Mouse (Mus musculus): ENCODE results near the gene Sstr1. TPM values are rescaled to one million over a fixed set of nuclear protein-coding genes. Genes with fewer than 3 reads are reported as not detected.

The Sstr1 gene
- not detected in 2 replicates for polyA plus RNA-seq (2012; ENCODE audit: insufficient read depth, low replicate concordance)

DNA sequence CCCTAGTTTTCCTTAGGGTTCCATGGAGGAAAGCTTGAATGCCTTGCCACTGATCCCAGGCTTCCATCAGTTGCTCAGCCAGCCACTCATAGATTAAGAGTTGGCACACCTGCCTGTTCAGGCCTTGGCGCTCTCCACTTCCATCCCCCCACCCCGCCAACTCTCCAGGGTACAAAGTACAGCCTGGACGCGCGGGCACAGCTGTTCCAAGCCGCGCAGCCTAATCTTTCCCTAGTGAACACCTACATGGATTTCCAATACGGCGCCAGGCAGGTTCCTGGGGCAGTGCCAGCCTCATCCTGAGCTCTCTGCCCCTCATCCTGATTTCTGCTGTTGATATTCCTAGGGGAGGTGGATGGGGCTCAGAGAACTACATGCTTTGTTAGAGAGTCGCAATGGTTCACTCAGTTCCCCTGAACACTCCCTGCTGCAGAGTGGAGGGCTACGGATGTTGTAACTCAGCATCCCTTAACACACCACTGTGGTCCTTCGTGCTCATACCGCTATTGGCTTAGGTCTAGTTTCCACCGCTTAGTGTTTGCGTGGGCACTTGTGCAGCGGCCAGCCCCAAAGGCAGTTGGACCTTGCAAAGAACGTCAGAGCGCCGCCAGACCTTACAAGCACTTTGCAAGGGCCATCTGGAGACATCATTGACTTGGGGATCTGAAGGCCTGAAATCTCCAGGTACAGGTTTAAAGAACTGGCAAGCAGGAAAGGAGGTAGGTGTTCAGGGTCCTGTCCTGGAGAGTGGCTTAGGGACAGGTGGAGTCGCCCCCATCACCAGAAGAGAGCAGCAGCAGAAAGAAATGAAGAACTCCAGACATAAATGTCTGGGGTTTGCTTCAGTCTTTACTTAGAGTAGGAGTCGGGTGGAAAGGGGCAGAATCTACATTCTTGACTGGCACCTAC lies at the start of gene Sstr1:
Gene Sstr1 (plus strand): TSS at position 610 of the 909 bp plus-strand sequence.
- Histone ChIP-seq H3K4me3 (replicated peaks) (peak within 1 kb of the TSS; percentile 91), H3K27me3 (replicated peaks) (peaks cover 48% of the 10 kb centered on the region), H3K36me3 (replicated peaks; ENCODE audit: low read length) (no peaks in the 10 kb centered on the region), H3K4me1 (peaks cover 33% of the 10 kb centered on the region), H3K9me3 (peaks cover 17% of the 10 kb centered on the region)
- TF ChIP-seq GATA1 (IDR thresholded peaks at IDR 0.05; ENCODE audit: borderline replicate concordance, low read length) (no peak), FLI1 (IDR thresholded peaks at IDR 0.05; ENCODE audit: low read length) (no peak)

DNA sequence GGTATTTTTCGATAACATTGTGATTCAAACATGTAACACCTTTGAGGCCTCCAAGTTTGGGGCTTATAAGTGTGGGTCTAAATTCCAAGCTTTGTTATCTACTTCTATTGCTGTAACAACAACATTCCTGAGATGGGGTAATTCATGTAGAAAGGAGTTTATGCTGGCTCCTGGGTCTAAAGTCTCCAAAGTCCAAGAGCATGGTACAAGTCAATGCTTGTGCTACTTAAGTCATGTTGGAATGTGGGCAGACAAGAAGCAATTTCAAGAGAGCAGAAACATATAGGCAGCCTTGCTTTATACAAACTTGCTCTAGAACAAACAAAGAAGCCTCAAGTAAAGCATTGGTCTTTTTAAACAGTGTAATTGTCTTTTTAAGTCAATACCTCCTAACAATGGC lies 12.8 kb upstream of the Sstr1 start:
- no peaks in the 10 kb centered on the region for H3K36me3 ChIP-seq (replicated peaks; ENCODE audit: low read length)
- TF ChIP-seq GATA1 (IDR thresholded peaks at IDR 0.05; ENCODE audit: borderline replicate concordance, low read length), result no peak
- TF ChIP-seq FLI1 (IDR thresholded peaks at IDR 0.05; ENCODE audit: low read length), result no peak
- no peaks in the 10 kb centered on the region for H3K4me1 ChIP-seq
- no peak overlapping the region for H3K4me3 ChIP-seq (replicated peaks)
- H3K27me3 ChIP-seq (replicated peaks), result no peaks in the 10 kb centered on the region
- H3K9me3 ChIP-seq, result no peaks in the 10 kb centered on the region

DNA sequence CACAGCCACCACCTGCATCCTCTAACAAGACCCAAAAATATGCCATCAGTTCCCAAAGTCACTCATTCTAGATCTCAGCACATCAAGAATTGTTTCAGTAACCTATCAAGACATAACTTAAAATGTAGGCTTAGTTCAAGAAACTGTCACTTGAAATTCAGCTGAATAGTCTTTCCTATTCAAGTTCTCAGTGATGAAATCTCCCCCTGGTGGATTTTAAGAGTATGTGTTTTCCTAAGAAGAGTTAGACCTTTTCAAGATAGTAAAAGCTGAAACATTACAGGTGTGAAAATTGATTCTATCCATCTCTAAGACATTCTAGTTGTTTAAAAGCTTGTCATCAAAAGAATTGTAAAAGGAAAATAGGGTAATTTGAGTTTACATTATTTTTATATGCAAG lies 10.4 kb upstream of the Sstr1 start:
- Histone ChIP-seq H3K27me3 (replicated peaks) (no peaks in the 10 kb centered on the region), H3K4me1 (no peaks in the 10 kb centered on the region), H3K9me3 (no peaks in the 10 kb centered on the region), H3K4me3 (replicated peaks) (no peak overlapping the region), H3K36me3 (replicated peaks; ENCODE audit: low read length) (no peaks in the 10 kb centered on the region)
- TF ChIP-seq GATA1 (IDR thresholded peaks at IDR 0.05; ENCODE audit: borderline replicate concordance, low read length) (no peak), FLI1 (IDR thresholded peaks at IDR 0.05; ENCODE audit: low read length) (no peak)

DNA sequence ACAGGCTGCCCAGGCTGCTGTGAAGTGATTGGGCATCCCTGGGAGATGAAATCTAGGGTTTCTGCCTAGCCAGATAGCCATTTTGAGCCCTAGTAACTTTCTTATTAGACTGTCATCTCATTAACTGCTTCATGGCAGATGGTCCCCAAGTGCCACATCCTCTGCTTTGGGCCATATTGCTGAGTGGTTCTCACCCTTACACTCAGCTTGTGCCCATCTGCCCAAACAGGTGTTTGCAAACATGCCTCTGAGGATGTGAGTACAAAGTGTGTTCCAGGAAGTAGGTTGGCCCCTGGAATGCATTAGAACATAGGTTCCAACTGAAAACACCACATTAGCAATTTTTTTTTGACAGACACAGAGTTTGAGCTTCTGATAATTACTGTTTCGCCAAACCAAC lies 3.6 kb upstream of the Sstr1 start:
- TF ChIP-seq GATA1 (IDR thresholded peaks at IDR 0.05; ENCODE audit: borderline replicate concordance, low read length), result no peak
- TF ChIP-seq FLI1 (IDR thresholded peaks at IDR 0.05; ENCODE audit: low read length), result no peak
- peaks cover 9% of the 10 kb centered on the region for H3K4me1 ChIP-seq
- H3K4me3 ChIP-seq (replicated peaks), result no peak overlapping the region
- H3K27me3 ChIP-seq (replicated peaks), result peaks cover 29% of the 10 kb centered on the region
- H3K9me3 ChIP-seq, result peaks cover 13% of the 10 kb centered on the region
- no peaks in the 10 kb centered on the region for H3K36me3 ChIP-seq (replicated peaks; ENCODE audit: low read length)

DNA sequence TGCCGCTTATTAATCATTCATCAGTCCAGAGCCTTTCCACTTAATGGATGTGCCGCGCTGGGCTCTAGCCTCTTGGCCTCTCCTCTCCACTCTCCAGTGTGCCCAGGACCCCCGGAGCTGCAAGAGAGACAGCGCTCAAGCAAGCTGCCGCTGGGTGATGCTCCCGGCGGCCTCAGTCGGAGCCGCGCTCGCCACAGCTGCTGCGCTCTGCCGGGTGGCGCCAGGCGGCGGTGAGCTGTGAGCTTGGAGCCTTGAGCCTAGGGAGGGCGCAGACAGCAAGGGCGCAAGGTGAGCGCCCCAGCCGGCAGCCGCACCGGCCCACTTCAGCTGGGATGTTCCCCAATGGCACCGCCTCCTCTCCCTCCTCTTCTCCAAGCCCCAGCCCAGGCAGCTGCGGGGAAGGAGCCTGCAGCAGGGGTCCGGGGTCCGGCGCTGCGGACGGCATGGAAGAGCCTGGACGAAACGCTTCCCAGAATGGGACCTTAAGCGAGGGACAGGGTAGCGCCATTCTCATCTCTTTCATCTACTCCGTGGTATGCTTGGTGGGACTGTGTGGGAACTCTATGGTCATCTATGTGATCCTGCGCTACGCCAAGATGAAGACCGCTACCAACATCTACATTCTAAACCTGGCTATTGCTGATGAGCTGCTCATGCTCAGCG lies 820 bp downstream of the Sstr1 start:
- TF ChIP-seq GATA1 (IDR thresholded peaks at IDR 0.05; ENCODE audit: borderline replicate concordance, low read length) (no peak), FLI1 (IDR thresholded peaks at IDR 0.05; ENCODE audit: low read length) (no peak)
- Histone ChIP-seq H3K4me3 (replicated peaks) (peak overlapping the region; percentile 91), H3K4me1 (peaks cover 33% of the 10 kb centered on the region), H3K27me3 (replicated peaks) (peaks cover 52% of the 10 kb centered on the region), H3K9me3 (peaks cover 17% of the 10 kb centered on the region), H3K36me3 (replicated peaks; ENCODE audit: low read length) (no peaks in the 10 kb centered on the region)

DNA sequence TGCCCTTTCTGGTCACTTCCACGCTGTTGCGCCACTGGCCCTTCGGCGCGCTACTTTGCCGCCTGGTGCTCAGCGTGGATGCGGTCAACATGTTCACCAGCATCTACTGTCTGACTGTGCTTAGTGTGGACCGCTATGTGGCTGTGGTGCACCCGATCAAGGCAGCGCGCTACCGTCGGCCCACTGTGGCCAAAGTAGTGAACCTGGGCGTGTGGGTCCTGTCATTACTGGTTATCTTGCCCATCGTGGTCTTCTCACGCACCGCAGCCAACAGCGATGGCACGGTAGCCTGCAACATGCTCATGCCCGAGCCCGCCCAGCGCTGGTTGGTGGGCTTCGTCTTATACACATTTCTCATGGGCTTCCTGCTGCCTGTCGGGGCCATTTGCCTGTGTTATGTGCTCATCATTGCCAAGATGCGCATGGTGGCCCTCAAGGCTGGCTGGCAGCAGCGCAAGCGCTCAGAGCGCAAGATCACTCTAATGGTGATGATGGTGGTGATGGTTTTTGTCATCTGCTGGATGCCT lies 1.4 kb downstream of the Sstr1 start:
- TF ChIP-seq FLI1 (IDR thresholded peaks at IDR 0.05; ENCODE audit: low read length), result no peak
- TF ChIP-seq GATA1 (IDR thresholded peaks at IDR 0.05; ENCODE audit: borderline replicate concordance, low read length), result no peak
- H3K9me3 ChIP-seq, result peaks cover 17% of the 10 kb centered on the region
- peaks cover 33% of the 10 kb centered on the region for H3K4me1 ChIP-seq
- peak overlapping the region; percentile 91 for H3K4me3 ChIP-seq (replicated peaks)
- peaks cover 50% of the 10 kb centered on the region for H3K27me3 ChIP-seq (replicated peaks)
- no peaks in the 10 kb centered on the region for H3K36me3 ChIP-seq (replicated peaks; ENCODE audit: low read length)

DNA sequence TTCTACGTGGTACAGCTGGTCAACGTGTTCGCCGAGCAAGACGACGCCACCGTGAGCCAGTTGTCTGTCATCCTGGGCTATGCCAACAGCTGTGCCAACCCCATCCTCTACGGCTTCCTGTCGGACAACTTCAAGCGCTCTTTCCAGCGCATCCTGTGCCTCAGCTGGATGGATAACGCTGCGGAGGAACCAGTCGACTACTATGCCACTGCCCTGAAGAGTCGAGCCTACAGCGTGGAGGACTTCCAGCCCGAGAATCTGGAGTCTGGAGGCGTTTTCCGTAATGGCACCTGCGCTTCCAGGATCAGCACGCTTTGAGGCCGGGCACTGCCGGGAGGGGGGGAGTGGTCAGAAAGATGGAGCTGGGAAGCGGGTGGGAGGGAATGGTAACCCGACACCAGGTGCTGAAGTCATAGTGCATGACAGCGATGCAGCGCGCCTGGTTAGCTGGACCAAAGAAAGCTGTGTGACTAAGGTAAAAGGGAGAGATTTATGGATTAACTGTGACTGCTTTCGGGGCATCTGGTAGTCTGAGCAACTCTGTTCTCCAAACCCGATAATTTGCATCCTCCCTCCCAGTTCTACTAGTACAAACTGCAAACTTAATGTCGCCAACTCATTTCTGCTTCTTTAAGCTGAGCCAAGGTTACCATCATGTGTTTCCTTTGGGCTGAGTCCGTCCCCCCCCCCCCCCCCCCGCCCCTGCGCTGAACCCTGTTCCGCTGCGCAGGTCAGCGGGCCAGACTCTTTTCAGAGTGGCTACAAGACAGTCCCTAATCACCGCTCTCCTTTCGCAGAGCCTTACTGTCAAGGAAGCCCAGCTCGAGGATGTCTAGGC lies 2.1 kb downstream of the Sstr1 start:
- Histone ChIP-seq H3K4me3 (replicated peaks) (peak overlapping the region; percentile 91), H3K27me3 (replicated peaks) (peaks cover 49% of the 10 kb centered on the region), H3K9me3 (peaks cover 17% of the 10 kb centered on the region), H3K4me1 (peaks cover 33% of the 10 kb centered on the region), H3K36me3 (replicated peaks; ENCODE audit: low read length) (no peaks in the 10 kb centered on the region)
- TF ChIP-seq GATA1 (IDR thresholded peaks at IDR 0.05; ENCODE audit: borderline replicate concordance, low read length) (no peak), FLI1 (IDR thresholded peaks at IDR 0.05; ENCODE audit: low read length) (no peak)

DNA sequence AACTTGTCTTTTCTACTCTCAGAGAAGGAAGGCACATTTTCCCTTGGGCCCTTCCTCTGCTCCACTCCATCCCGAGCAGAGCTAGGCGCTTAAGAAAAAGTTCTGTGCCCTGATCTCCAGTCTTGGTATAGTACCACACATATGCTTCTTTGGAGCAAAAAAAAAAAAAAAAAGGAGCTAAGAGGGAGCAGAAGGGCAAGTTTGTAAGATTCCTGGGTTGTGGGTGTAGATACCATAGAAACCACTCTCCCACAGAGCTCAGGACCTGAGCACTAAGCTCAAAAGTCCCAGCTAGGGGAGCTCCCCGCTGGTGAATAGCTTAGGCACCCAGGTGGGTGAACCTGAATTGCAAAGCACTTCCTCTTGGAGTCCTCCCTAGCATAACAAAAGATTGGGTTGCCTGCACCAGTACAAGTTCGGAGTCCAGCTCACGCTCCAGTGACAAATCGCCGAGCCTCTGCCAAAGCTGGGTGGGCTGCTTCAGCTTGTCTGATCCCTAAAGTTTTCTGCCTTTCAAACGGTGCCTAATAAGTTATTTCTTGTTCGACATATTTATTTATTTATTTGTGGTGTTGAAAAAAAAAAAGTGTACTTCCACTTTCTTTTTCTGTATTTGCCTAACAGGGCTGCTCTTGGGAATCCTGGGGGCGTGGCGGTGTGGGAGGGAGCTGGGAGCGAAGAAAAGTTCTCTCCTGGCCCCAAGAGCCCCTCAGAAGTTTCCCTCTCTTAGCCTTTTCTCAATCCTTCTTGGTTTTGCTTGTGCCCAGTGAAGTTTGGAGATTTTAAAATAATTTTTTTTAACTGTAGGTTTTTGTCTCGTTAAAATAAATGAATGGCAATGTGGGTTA lies 2.9 kb downstream of the Sstr1 start:
- no peak for TF ChIP-seq FLI1 (IDR thresholded peaks at IDR 0.05; ENCODE audit: low read length)
- no peak for TF ChIP-seq GATA1 (IDR thresholded peaks at IDR 0.05; ENCODE audit: borderline replicate concordance, low read length)
- H3K4me3 ChIP-seq (replicated peaks), result peak overlapping the region; percentile 91
- peaks cover 33% of the 10 kb centered on the region for H3K4me1 ChIP-seq
- no peaks in the 10 kb centered on the region for H3K36me3 ChIP-seq (replicated peaks; ENCODE audit: low read length)
- peaks cover 49% of the 10 kb centered on the region for H3K27me3 ChIP-seq (replicated peaks)
- peaks cover 23% of the 10 kb centered on the region for H3K9me3 ChIP-seq
